Mouse (Mus musculus): ENCODE results near the gene Bmp10. TPM values are rescaled to one million over a fixed set of nuclear protein-coding genes. Genes with fewer than 3 reads are reported as not detected.

Gene Bmp10
- total RNA-seq, 2 experiments from 2014 or later = 20.6 to 49.0 TPM

Other genes starting within 250 kb of the Bmp10 start
- 10 to 100 TPM; 19.4 to 19.5 TPM for gene Antxr1, start 93.2 kb upstream of the Bmp10 start, total RNA-seq (2021)
- gene Gkn1, start 78.1 kb upstream of the Bmp10 start, total RNA-seq (2021) = not detected
- gene Gkn2, start 55.6 kb upstream of the Bmp10 start, total RNA-seq (2021) = not detected
- 1 to 10 TPM; 1.1 to 1.7 TPM for gene Gkn3, start 40.1 kb upstream of the Bmp10 start, total RNA-seq (2021)
- 1 to 10 TPM; 5.1 to 5.8 TPM for gene Arhgap25, start 104.3 kb downstream of the Bmp10 start, total RNA-seq (2021)
- under 1 TPM; 0.50 to 0.63 TPM for gene Prokr1, start 161.7 kb downstream of the Bmp10 start, total RNA-seq (2021)
- 1 to 10 TPM; 2.4 to 2.6 TPM for gene Aplf, start 243.2 kb downstream of the Bmp10 start, total RNA-seq (2021)